Mouse (Mus musculus): ENCODE results near the gene Esrrg. TPM values are rescaled to one million over a fixed set of nuclear protein-coding genes. Genes with fewer than 3 reads are reported as not detected.

Gene Esrrg
- total RNA-seq, 2 experiments from 2014 or later = 11.1 to 11.9 TPM

- no peak for DNase-seq (ENCODE audit: low spot score in 2 of 2)
Measured at GRCm38 (mm10) chr1:187826140-187826539, 217.5 kb downstream of the Esrrg start.

GRCm38 (mm10) chr1:187826869-187827268 is 218.3 kb downstream of the Esrrg start:
- DNase-seq (ENCODE audit: low spot score in 2 of 2) = no peak

- no peak for DNase-seq (ENCODE audit: low spot score in 2 of 2)
Measured at GRCm38 (mm10) chr1:187830937-187831336, 222.3 kb downstream of the Esrrg start.

- no peak for DNase-seq (ENCODE audit: low spot score in 2 of 2)
Measured at GRCm38 (mm10) chr1:187832851-187833250, 224.3 kb downstream of the Esrrg start.

- DNase-seq (ENCODE audit: low spot score in 2 of 2) = no peak
Measured at GRCm38 (mm10) chr1:187834576-187834975, 226.0 kb downstream of the Esrrg start.

GRCm38 (mm10) chr1:187836384-187836783 is 227.8 kb downstream of the Esrrg start:
- DNase-seq (ENCODE audit: low spot score in 2 of 2) = no peak

- DNase-seq (ENCODE audit: low spot score in 2 of 2) = no peak
Measured at GRCm38 (mm10) chr1:187836876-187837275, 228.3 kb downstream of the Esrrg start.

- DNase-seq (ENCODE audit: low spot score in 2 of 2) = no peak
Measured at GRCm38 (mm10) chr1:187841629-187842028, 233.0 kb downstream of the Esrrg start.

GRCm38 (mm10) chr1:187842702-187843101 is 234.1 kb downstream of the Esrrg start:
- no peak for DNase-seq (ENCODE audit: low spot score in 2 of 2)

- DNase-seq (ENCODE audit: low spot score in 2 of 2) = no peak
Measured at GRCm38 (mm10) chr1:187854148-187854547, 245.6 kb downstream of the Esrrg start.

- no peak for DNase-seq (ENCODE audit: low spot score in 2 of 2)
Measured at GRCm38 (mm10) chr1:187862339-187862738, 253.7 kb downstream of the Esrrg start.

GRCm38 (mm10) chr1:187868427-187868826 is 259.8 kb downstream of the Esrrg start:
- DNase-seq (ENCODE audit: low spot score in 2 of 2) = no peak

GRCm38 (mm10) chr1:187872208-187872607 is 263.6 kb downstream of the Esrrg start:
- no peak for DNase-seq (ENCODE audit: low spot score in 2 of 2)

- DNase-seq (ENCODE audit: low spot score in 2 of 2) = no peak
Measured at GRCm38 (mm10) chr1:187872744-187873143, 264.2 kb downstream of the Esrrg start.

- DNase-seq (ENCODE audit: low spot score in 2 of 2) = no peak
Measured at GRCm38 (mm10) chr1:187873770-187874169, 265.2 kb downstream of the Esrrg start.

- DNase-seq (ENCODE audit: low spot score in 2 of 2) = no peak
Measured at GRCm38 (mm10) chr1:187887270-187887669, 278.7 kb downstream of the Esrrg start.

GRCm38 (mm10) chr1:187888142-187888541 is 279.6 kb downstream of the Esrrg start:
- no peak for DNase-seq (ENCODE audit: low spot score in 2 of 2)

- no peak for DNase-seq (ENCODE audit: low spot score in 2 of 2)
Measured at GRCm38 (mm10) chr1:187889096-187889495, 280.5 kb downstream of the Esrrg start.

- DNase-seq (ENCODE audit: low spot score in 2 of 2) = no peak
Measured at GRCm38 (mm10) chr1:187891262-187891661, 282.7 kb downstream of the Esrrg start.

- no peak for DNase-seq (ENCODE audit: low spot score in 2 of 2)
Measured at GRCm38 (mm10) chr1:187895459-187895858, 286.9 kb downstream of the Esrrg start.

GRCm38 (mm10) chr1:187896291-187896690 is 287.7 kb downstream of the Esrrg start:
- no peak for DNase-seq (ENCODE audit: low spot score in 2 of 2)

GRCm38 (mm10) chr1:187896910-187897309 is 288.3 kb downstream of the Esrrg start:
- DNase-seq (ENCODE audit: low spot score in 2 of 2) = no peak

GRCm38 (mm10) chr1:187899541-187899940 is 290.9 kb downstream of the Esrrg start:
- no peak for DNase-seq (ENCODE audit: low spot score in 2 of 2)

- no peak for DNase-seq (ENCODE audit: low spot score in 2 of 2)
Measured at GRCm38 (mm10) chr1:187900756-187901155, 292.2 kb downstream of the Esrrg start.

Measured in layer of hippocampus, postnatal 10 days (tissue).